Mouse (Mus musculus): ENCODE measurements around the gene Mcpt9.
"Not testable (repeated sequence)": the region's sequence is repeated elsewhere in the genome, so short reads cannot be mapped to it uniquely, and the experiment has no call there.

Mcpt9 gene

GRCm38 (mm10) chr14:56030395-56030794 is at the start of gene Mcpt9:
Gene Mcpt9, minus strand, starts transcription at chr14:56030495.
- not testable (repeated sequence) for DNase-seq

GRCm38 (mm10) chr14:56062213-56062612 is 31.9 kb upstream of the Mcpt9 start, which contains the start of gene Mcpt4:
Gene Mcpt4, minus strand, starts transcription at chr14:56062313.
- DNase-seq, result not testable (repeated sequence)

- no peak for DNase-seq
Measured at GRCm38 (mm10) chr14:56057722-56058121, 27.4 kb upstream of the Mcpt9 start.

GRCm38 (mm10) chr14:56055408-56055807 is 25.1 kb upstream of the Mcpt9 start:
- no peak for DNase-seq

GRCm38 (mm10) chr14:56041792-56042191 is 11.5 kb upstream of the Mcpt9 start, which contains the start of gene Mcpt2:
Gene Mcpt2, plus strand, starts transcription at chr14:56042041.
- DNase-seq, result not testable (repeated sequence)

- peak; percentile 34 for DNase-seq
Measured at GRCm38 (mm10) chr14:56034433-56034832, 4.1 kb upstream of the Mcpt9 start.

- not testable (repeated sequence) for DNase-seq
Measured at GRCm38 (mm10) chr14:56021305-56021704, 9.0 kb downstream of the Mcpt9 start.

GRCm38 (mm10) chr14:56019446-56019845 is 10.8 kb downstream of the Mcpt9 start:
- DNase-seq, result no peak

GRCm38 (mm10) chr14:56017671-56018070 is 12.6 kb downstream of the Mcpt9 start, which contains the start of gene Mcpt1:
Gene Mcpt1, plus strand, starts transcription at chr14:56017971.
- DNase-seq, result not testable (repeated sequence)

GRCm38 (mm10) chr14:56013924-56014323 is 16.4 kb downstream of the Mcpt9 start:
- no peak for DNase-seq

GRCm38 (mm10) chr14:56013147-56013546 is 17.1 kb downstream of the Mcpt9 start:
- no peak for DNase-seq

GRCm38 (mm10) chr14:55987464-55987863 is 42.8 kb downstream of the Mcpt9 start:
- DNase-seq, result not testable (repeated sequence)
